Mouse (Mus musculus) gonadal fat pad, adult 2 months (tissue): Measurements from ENCODE around the gene Fam155a. TPM values are rescaled to one million over a fixed set of nuclear protein-coding genes. Genes with fewer than 3 reads are reported as not detected.
"Not testable (repeated sequence)": the region's sequence is repeated elsewhere in the genome, so short reads cannot be mapped to it uniquely, and the experiment has no call there.

Experiments used
- DNase-seq: peaks from one replicate; pipeline ENCODE4 v3.0.0-alpha.2; 2012; ENCODE audit warnings: low read depth
- polyA plus RNA-seq: library from polyadenylated mRNA; depleted of rRNA; stranded (reverse); fragments of >200 nt; gene quantifications from 2 replicates; pipeline ENCODE4 v1.2.3, GENCODE M21; 2012; rRNA removed

Gene Fam155a
- 0.15 and 0.23 TPM in 2 replicates for polyA plus RNA-seq

DNA sequence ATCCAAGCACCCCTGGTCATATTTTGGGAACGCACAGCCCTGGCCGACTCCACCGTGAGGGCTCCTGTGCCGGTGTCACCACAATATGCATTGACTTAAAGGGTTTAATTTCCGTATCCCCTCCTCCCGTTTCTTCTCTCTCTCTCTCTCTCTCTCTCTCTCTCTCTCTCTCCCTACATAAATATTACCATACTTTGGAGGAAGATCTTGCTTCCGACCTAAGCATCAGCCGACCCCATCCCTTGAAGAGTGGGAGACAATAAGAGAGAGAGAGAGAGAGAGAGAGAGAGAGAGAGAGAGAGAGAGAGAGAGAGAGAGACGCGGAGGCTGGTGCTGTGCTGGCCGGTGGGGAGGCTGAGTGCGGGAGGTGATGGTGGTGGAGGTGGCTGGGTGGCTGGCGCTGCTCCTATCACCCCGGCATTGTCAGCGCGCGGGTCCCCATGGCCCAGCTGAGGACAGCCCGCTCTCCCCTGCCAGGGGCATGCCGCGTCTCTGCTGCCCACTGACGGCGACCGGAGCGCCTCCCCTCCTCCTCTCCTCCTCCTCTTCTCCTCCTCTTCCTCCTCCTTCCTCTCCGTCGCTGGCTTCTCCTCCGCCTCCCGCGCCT lies at the start of gene Fam155a:
TSS of gene Fam155a (minus strand) at position 163 of the 607 bp plus-strand sequence.
- no peak for DNase-seq

GRCm38 (mm10) chr8:9813273-9813946 lies 42.4 kb upstream of the Fam155a start:
- DNase-seq: no peak

DNA sequence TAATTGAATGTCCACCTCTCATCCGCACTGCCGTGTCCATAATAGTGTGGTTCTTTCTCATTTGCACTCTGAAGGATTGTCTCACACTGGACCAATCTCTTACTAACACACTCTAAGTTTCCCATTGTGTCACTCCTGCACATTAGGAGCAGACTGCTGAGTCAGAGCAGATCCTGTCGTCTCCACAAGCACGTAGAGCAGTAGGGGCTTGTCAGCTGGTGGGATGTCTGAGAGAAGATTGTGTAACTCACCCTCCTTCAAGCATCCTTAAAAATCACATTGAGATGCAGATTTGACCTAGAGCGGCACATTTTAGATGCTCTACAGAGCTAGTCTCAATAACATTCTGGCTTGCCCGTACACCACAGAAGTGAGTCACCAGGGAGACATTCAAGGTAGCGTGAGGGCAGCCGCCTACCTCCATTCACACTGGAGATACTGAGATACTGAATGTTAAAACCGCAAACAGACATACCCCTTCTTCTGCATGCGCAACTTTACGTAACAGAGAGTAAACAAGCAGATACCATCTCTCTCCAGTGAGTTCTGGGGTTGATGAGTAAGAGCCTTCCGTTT lies 40.1 kb upstream of the Fam155a start:
- no peak for DNase-seq

GRCm38 (mm10) chr8:9808596-9808995 lies 37.6 kb upstream of the Fam155a start:
- no peak for DNase-seq

DNA sequence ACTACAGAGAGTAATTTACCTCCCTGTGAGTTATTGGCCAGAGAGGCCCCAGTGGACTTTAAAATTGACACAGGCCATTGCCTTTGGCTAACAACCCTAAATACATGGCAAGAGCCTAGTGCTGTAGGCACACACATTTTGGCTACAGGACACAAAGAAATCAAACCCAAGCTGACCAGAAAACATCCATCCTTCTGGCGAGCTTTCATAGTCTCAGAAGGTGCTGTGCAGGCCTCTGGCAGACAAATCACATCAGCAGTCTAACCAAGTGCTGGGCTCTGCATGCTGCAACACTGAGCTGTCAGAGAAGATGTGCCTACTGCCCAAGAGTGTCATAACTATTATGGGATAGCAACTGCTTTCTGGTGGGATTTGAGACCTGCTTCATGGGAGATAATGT lies 34.7 kb upstream of the Fam155a start:
- DNase-seq: no peak

- not testable (repeated sequence) for DNase-seq
These were observed 29.4 kb upstream of the Fam155a start for GRCm38 (mm10) chr8:9800346-9800745.

DNA sequence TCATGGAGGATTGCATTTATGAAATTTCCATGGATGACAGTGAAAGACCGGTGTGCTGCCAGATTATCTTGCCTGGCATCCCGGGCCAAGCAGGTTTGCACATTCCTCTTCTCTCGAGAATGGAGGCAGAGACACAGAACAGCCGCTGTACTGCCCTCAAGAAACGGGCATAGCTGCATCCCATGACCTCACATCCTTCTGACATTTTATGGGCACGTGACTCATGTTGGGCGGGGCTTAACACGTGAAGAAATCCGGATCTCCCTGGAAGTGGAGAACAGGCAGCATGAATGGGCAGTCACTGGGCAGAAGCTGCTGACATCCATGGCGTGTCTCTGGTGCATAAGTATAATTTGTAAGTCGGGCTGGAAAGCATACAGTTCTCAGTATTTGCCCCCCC lies 29.0 kb upstream of the Fam155a start:
- DNase-seq: no peak

GRCm38 (mm10) chr8:9797514-9797913 lies 26.6 kb upstream of the Fam155a start:
- no peak for DNase-seq

- DNase-seq: no peak
These were observed 24.8 kb upstream of the Fam155a start for GRCm38 (mm10) chr8:9795724-9796123.

DNA sequence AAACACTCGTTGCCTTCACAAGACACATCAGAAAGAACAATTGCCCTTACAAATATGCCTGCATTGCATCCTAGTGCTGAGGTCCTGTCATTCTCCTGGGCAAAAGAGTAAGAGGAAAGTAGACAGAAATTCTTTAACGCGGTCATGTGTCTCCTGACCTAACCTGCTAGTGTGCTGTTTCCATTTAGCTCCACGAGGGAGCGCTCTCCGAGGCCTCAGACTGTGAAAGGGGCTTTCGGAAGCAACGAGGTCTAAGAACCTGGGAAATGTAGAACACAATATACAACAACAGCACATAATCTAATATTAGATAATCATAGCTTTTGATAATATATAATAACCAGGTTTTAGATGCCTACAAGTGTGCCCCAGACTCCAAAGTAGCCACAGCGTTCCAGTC lies 22.4 kb upstream of the Fam155a start:
- DNase-seq: no peak

DNA sequence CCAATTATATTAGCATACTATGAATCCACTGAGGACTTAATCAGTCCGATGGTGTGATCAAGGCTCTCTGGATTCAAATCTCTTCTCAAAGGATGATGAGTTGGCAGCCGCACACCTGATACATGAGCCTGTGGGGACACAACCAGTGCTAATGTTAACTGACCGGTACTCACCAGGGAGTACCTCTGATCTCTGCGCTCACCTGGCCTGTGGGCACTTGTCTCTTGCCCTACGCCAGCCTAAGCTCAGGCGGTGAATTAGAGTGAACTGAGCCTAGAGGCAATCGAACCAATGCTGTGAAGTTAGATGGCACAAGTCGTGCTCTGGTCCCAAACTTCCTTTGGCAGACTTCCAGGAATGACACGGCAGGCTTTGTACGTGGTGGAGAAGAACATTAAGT lies 9.4 kb upstream of the Fam155a start:
- no peak for DNase-seq

- no peak for DNase-seq
These were observed 7.2 kb upstream of the Fam155a start for GRCm38 (mm10) chr8:9778148-9778547.

- no peak for DNase-seq
These were observed 5.9 kb upstream of the Fam155a start for GRCm38 (mm10) chr8:9776818-9777217.

DNA sequence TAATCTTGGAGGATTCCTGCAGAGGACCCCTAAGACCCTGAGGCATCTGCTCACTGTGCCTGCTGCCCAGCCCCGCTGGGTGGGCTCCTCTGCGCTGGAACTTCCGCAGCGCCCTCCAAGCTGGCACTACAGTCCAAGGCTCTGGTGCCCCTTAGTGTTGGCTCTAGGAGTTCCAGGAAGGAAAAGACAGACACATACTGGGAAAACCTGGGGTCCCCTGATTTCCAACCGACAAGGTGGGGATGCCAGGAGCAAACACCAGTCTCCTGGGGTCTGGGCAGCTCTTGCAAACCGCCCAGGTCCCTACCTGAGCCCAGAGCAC lies 1.5 kb upstream of the Fam155a start:
- no peak for DNase-seq

- DNase-seq: no peak
These were observed 901 bp upstream of the Fam155a start for GRCm38 (mm10) chr8:9771606-9772518.

GRCm38 (mm10) chr8:9770261-9770998 lies 531 bp downstream of the Fam155a start:
- DNase-seq: no peak

- no peak for DNase-seq
These were observed 1.9 kb downstream of the Fam155a start for GRCm38 (mm10) chr8:9769061-9769460.

GRCm38 (mm10) chr8:9735169-9735568 lies 35.8 kb downstream of the Fam155a start:
- no peak for DNase-seq

- DNase-seq: no peak
These were observed 61.2 kb downstream of the Fam155a start for GRCm38 (mm10) chr8:9709791-9710190.

DNA sequence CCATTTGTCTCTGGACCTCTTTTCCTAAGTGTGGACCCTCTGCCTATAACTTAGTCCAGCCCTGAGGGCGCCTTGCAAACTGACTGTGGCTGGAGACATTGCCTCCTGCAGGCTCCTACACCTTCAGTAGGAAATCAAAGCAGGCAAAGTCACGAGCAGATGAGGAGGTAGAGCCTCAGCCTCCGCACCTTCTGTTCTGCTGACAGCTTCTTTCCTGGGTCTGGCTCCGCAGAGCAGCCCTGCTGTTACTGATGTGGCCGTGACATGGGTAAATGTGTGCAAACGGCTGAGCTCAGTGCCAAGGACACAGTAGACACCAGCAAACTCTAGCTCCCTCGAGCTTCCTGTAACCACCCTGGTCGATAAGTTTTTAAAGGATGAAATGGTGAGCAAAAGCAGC lies 63.5 kb downstream of the Fam155a start:
- DNase-seq: no peak

DNA sequence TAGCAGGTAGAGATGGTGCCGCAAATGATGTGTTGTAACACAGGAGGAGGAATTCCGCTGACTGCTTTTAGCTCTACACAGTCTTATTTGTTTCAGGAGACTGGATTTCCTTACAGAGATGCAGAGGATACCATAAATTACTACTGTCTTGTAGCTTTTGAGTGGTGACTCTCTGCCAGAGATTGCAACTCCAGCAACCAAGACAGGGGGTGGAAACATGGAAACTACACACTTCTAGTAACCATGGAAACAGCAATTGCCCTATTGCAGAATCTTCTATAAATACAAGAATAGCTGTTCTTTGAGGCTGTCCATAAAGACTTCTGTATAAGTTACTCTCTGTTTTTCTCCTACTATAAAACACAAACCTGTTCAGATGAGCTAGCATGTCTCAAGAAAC lies 76.2 kb downstream of the Fam155a start:
- no peak for DNase-seq

GRCm38 (mm10) chr8:9692370-9692769 lies 78.6 kb downstream of the Fam155a start:
- DNase-seq: no peak
